ENCODE assay signal across 16 mouse cellular contexts in the genomic region with DNA sequence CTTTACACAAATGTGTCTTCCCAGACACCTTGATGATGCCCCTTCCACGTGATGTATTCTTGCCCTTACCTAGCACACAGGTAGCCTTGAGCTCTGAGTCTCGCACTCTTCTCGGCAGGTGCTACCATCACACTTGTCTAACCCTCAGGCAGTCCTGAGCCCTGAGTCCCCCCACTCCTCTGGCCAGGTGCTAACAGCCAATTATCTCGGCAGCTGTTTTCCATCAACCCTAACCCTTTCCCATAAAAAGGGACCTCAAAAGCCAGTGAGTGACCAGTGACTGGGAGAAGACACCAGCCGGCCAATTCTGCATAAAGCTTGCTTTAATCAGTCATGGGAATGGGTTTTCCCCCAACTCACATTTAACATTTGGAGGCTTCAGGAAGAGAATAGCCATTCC.
"Had no signal": no experiment of that assay in that cellular context is flagged by ENCODE, and none has a peak within 500 bp of the region (broad histone marks: within the 10 kb centered on the region; RNA-seq: fewer than 3 reads in every experiment).

No protein-coding gene starts in this region.

- H3K4me3 ChIP-seq: neural tube, embryonic 13.5 days; neural tube, embryonic 15.5 days; stomach, embryonic 15.5 days had no signal

- H3K9me3 ChIP-seq: neural tube, embryonic 13.5 days; neural tube, embryonic 15.5 days; stomach, embryonic 15.5 days had no signal

- H3K4me2 ChIP-seq: neural tube, embryonic 13.5 days; neural tube, embryonic 15.5 days; stomach, embryonic 15.5 days had no signal

- H3K9ac ChIP-seq: neural tube, embryonic 13.5 days; neural tube, embryonic 15.5 days; stomach, embryonic 15.5 days had no signal

- H3K27me3 ChIP-seq: neural tube, embryonic 13.5 days; neural tube, embryonic 15.5 days; stomach, embryonic 15.5 days had no signal

- H3K4me1 ChIP-seq: neural tube, embryonic 13.5 days; neural tube, embryonic 15.5 days; stomach, embryonic 15.5 days had no signal

- H3K27ac ChIP-seq: neural tube, embryonic 13.5 days; neural tube, embryonic 15.5 days; stomach, embryonic 15.5 days; stomach, postnatal 0 days had no signal

- DNase-seq: retina, postnatal 1 day; right cerebral cortex, adult 18-20 months; right cerebral cortex, postnatal 14 days; right cerebral cortex, postnatal 25 days; right cerebral cortex, postnatal 4 days; spleen, adult 18-20 months; thymus, adult 18-20 months; thymus, adult 2 months; thymus, postnatal 14 days; thymus, postnatal 25 days; thymus, postnatal 36 days; thymus, postnatal 4 days had no signal

- H3K36me3 ChIP-seq: neural tube, embryonic 13.5 days; neural tube, embryonic 15.5 days; stomach, embryonic 15.5 days had no signal
